Mouse (Mus musculus) brain, embryonic 14.5 days (tissue): ENCODE results near the gene Scamp3.

Experiments used
- CTCF ChIP-seq: fragments of 200-500 bp; IDR thresholded peaks from 2 replicates; pipeline ENCODE4 v1.5.1; 2012; ENCODE audit warnings: inconsistent platforms, mild to moderate bottlenecking, moderate library complexity, borderline replicate concordance; ENCODE audit not compliant: insufficient read depth, insufficient read length; ENCODE audit errors: extremely low read depth
- POLR2A ChIP-seq: fragments of 200-500 bp; IDR thresholded peaks from 2 replicates; pipeline ENCODE4 v1.6.1; 2012; ENCODE audit warnings: mild to moderate bottlenecking, inconsistent platforms, borderline replicate concordance; ENCODE audit not compliant: poor library complexity, insufficient read depth, insufficient read length, severe bottlenecking; ENCODE audit errors: extremely low read depth

DNA sequence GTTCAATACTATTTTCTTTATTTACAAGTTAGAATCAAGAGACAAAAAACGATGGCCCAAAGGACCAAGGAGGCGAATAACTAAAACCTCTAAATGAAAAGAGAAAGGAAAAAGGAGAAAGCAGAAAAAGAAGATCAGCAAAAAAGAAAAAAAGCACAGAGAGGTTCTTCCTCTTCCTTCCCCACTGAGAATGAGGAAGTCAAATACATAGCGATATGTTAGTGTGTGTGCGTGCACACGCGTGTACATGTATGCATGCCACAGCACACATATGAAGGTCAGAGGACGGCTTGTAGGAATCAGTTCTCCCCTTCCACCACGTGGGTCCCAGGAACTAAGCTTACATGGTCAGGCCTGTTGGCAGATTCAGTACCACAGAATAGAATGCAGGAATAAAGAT lies 20.3 kb upstream of the Scamp3 start:
- TF ChIP-seq CTCF (no peak), POLR2A (no peak)
